Mouse (Mus musculus): ENCODE data around the gene Atxn1.

DNA sequence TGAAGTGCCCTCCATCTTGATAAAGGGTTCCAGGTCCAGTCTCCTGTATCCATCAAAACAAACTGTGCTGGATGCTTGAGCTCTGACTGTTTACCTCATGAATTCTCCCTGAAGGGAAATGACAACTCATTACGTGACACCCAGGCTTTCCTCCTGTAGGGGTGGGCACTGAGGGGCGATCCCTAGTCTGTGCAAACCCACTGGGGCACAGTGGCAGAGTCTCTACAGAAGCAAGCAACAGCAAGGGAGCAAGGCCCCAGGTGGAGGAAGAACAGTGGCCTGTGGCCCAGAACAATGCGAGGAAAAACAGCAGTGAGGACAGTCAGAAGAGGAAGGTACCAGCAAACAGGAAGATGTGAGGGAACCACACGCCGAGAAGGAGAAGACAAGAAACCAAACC is 53.7 kb downstream of the Atxn1 start:
- TF ChIP-seq POLR2A (IDR thresholded peaks at IDR 0.05; ENCODE audit: borderline replicate concordance, low read depth, low read length) (no peak), CTCF (IDR thresholded peaks at IDR 0.05; ENCODE audit: low read depth, low read length) (no peak)
